Mouse (Mus musculus) Patski (cell line): ENCODE data around the gene Prlr. TPM values are rescaled to one million over a fixed set of nuclear protein-coding genes. Genes with fewer than 3 reads are reported as not detected.

Experiments used
- ATAC-seq: fragments of 100-300 bp; one replicate; pipeline ENCODE4 v1.8.0; 2021
- CTCF ChIA-PET: fragments of 350-600 bp; sonication (Branson Sonifier 250); formaldehyde crosslinking; loops from one replicate; lab custom pipeline; 2022; ENCODE audit warnings: inconsistent platforms; lab: Charles Lee
- POLR2A ChIA-PET: fragments of 350-600 bp; sonication (Branson Sonifier 250); formaldehyde crosslinking; loops from one replicate; lab custom pipeline; 2022; ENCODE audit warnings: antibody characterized with exemption, inconsistent platforms; lab: Charles Lee
- DNase-seq: peaks from one replicate; pipeline ENCODE4 v3.0.0-alpha.2; 2011; ENCODE audit warnings: low read depth, low spot score
- H3K27me3 ChIP-seq: fragments of 371-371 bp; one replicate; pipeline ENCODE4 v1.5.1; 2021
- CTCF ChIP-seq: fragments of 100-300 bp; IDR thresholded peaks from one replicate; pipeline ENCODE4 v1.5.1; 2021
- in situ Hi-C: fragments of 300-500 bp; cut with MboI; formaldehyde crosslinking; loops from 3 replicates; pipeline ENCODE4 v1.11.1; 2018; ENCODE audit warnings: low pct_unique_long_range_greater_than_20kb, mixed read lengths
- polyA plus RNA-seq: library from polyadenylated mRNA; unstranded; gene quantifications from one replicate; pipeline ENCODE4 v1.2.3, GENCODE M21; 2021

Gene Prlr
- polyA plus RNA-seq, 1 experiment from 2014 or later: not detected

DNA sequence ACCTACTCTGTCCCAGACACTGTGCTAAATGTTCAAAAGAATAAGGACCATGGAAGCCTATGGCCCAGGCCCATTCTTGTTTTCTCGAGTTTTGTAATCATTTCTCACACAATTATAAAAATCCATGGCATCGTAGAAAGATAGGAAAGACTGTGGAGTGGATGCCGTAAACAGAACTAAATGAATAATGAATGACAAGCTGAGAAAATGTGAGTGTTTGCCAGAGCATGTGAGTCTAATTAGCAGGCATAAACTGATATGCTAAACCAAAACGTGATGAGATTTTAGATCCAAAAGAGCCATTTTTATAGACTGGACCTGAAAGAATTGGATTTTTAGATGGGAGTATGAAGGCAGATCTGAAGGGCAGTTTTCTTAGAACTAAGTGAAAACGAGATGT, 87.8 kb downstream of the Prlr start:
- ChIA-PET CTCF (no interaction called here), POLR2A (no interaction called here)
- ATAC-seq: no peak
- in situ Hi-C loops: no loop called here
- TF ChIP-seq CTCF: no peak
- peaks cover 22% of the 10 kb centered on the region for H3K27me3 ChIP-seq
- no peak for DNase-seq

GRCm38 (mm10) chr15:10267251-10267650, 90.2 kb downstream of the Prlr start:
- ATAC-seq: no peak
- in situ Hi-C loops: no loop called here
- POLR2A ChIA-PET: interaction anchor here (1.4 kb wide), 1 partner anchor 32 kb away, joined by 3 read pairs; no protein-coding TSS in a partner anchor

DNA sequence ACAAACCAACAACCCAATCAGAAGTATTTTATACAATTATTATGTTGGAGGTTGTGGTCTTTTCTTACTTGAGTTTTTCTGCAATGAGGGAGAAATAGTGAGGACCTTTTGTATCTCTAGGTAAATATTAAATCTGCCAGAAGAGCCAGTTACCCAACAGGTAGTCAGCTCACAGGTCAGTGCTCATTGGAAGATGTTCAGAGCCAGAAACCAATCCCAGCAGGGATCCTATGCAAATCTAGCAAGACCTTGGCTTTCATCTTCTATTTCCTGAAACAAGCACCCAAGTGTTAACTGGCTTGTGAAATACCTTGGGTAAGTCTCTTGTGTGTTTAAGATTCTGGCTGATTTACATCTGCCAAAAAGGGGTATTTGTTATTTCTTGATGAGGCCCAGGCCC, 99.3 kb downstream of the Prlr start:
- DNase-seq (no peak), ATAC-seq (no peak)
- no peak for TF ChIP-seq CTCF
- peaks cover 4% of the 10 kb centered on the region for H3K27me3 ChIP-seq
- POLR2A ChIA-PET: no interaction called here
- in situ Hi-C loops: no loop called here
- CTCF ChIA-PET: no interaction called here

More at GRCm38 (mm10) chr15:10267251-10267650, 90.2 kb downstream of the Prlr start:
- H3K27me3 ChIP-seq: peaks cover 22% of the 10 kb centered on the region
- DNase-seq: no peak
- CTCF ChIA-PET: no interaction called here
- no peak for TF ChIP-seq CTCF

- DNase-seq: no peak
- peaks cover 4% of the 10 kb centered on the region for H3K27me3 ChIP-seq
- CTCF ChIA-PET: no interaction called here
- TF ChIP-seq CTCF: no peak
- POLR2A ChIA-PET: no interaction called here
- in situ Hi-C loops: no loop called here
- no peak for ATAC-seq
Observed at GRCm38 (mm10) chr15:10277461-10277860, 100.4 kb downstream of the Prlr start.

DNA sequence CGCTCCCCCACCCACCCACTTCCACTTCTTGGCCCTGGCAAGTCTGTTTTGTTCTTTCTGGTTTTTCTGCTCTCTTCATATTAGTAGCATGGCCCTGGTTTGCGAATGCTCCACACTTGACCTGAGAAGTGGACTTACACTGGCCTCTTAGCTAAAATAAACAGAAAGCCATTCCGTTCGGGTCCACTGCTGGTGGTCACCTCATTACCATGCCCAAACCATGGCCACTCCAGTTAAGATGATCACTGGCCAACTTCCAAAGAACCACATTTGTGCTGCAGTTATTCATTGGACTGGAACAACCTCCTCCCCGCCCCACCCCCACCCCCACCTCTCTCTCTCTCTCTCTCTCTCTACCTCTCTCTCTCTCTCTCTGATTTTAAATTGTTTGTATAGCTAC, 104.5 kb downstream of the Prlr start:
- CTCF ChIA-PET: no interaction called here
- peaks cover 8% of the 10 kb centered on the region for H3K27me3 ChIP-seq
- TF ChIP-seq CTCF: no peak
- POLR2A ChIA-PET: no interaction called here
- DNase-seq (no peak), ATAC-seq (no peak)
- in situ Hi-C loops: no loop called here

GRCm38 (mm10) chr15:10283661-10284060, 106.6 kb downstream of the Prlr start:
- ATAC-seq (no peak), DNase-seq (no peak)
- in situ Hi-C loops: no loop called here
- CTCF ChIA-PET: no interaction called here
- TF ChIP-seq CTCF: no peak
- H3K27me3 ChIP-seq: peaks cover 8% of the 10 kb centered on the region
- POLR2A ChIA-PET: no interaction called here

DNA sequence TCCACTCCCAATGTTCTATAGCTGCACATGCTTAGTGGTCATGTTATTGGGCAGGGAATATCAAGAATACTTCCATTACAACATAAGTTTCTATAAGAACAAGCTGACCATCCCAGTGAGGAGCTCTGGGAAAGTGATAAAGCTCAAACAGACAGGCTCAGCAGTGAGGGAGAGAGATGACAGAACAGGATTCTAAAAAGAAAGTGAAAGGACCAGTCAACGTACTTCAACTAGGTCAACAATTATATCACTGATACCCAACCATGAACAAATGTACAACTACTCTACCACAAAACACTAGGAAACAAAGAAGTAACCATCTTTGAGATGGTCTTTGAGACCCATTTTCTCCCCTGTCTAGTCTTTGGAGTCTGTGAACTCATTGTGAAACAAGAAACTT, 119.5 kb downstream of the Prlr start:
- ChIA-PET CTCF (interaction anchor here (1.3 to 1.7 kb wide), 2 partner anchors 9 to 14 kb away, joined by 3 to 4 read pairs; no protein-coding TSS in a partner anchor), POLR2A (no interaction called here)
- in situ Hi-C loops: no loop called here
- no peaks in the 10 kb centered on the region for H3K27me3 ChIP-seq
- TF ChIP-seq CTCF: no peak
- no peak for ATAC-seq
- DNase-seq: no peak

GRCm38 (mm10) chr15:10298058-10298457, 121.0 kb downstream of the Prlr start:
- ChIA-PET POLR2A (no interaction called here), CTCF (no interaction called here)
- DNase-seq: no peak
- in situ Hi-C loops: no loop called here
- TF ChIP-seq CTCF: no peak
- no peak for ATAC-seq
- no peaks in the 10 kb centered on the region for H3K27me3 ChIP-seq

GRCm38 (mm10) chr15:10299467-10299866, 122.4 kb downstream of the Prlr start:
- H3K27me3 ChIP-seq: peaks cover 8% of the 10 kb centered on the region
- ATAC-seq: no peak
- in situ Hi-C loops: no loop called here
- DNase-seq: no peak
- CTCF ChIA-PET: no interaction called here
- POLR2A ChIA-PET: no interaction called here
- no peak for TF ChIP-seq CTCF

DNA sequence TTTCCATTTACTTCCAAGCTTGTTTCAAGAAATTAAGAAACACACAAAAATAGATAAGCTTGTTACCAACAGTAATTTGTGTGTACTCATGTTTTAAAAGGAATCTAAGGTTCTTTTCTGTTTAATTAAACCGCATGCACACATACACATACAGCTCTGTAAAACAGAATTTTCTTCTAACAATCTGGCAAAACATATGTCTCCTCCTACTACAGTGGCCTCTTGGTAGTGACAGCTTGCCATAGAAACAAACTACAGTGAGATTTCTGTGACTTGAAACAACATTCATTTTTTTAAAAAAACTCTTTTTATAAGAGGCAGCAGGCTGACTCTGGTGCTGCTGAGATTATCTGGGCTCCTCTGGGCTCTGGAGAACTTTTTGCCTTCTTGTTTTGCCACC, 129.4 kb downstream of the Prlr start:
- ATAC-seq: no peak
- TF ChIP-seq CTCF: no peak
- CTCF ChIA-PET: interaction anchor here (1.4 kb wide), 1 partner anchor 10 kb away, joined by 4 read pairs; no protein-coding TSS in a partner anchor

DNA sequence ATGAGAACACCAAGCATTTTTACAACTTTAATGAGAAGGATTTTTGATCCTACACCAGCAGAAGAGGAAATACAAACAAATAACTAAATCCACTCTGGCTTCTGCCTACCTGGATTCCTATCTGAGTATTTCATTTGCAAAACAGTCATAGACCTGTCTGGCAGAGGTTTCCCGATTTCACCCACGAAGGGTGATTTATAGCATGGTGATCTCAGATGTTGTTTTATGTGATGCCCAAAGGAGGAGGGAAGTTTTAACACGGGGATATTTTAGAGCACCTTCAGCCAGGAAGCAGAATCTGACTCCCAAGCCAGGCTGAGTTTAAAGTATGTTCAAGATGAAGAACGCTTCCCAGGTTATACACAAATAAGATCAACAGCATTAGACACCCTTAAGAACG, 134.8 kb downstream of the Prlr start:
- in situ Hi-C loops: loop anchor here (5.0 to 10.0 kb wide), 2 partner anchors 855 to 1197 kb away; no protein-coding TSS in a partner anchor
- DNase-seq: no peak
- POLR2A ChIA-PET: no interaction called here
- CTCF ChIA-PET: no interaction called here
- TF ChIP-seq CTCF: no peak
- no peak for ATAC-seq
- peaks cover 9% of the 10 kb centered on the region for H3K27me3 ChIP-seq

More for the DNA sequence above, 129.4 kb downstream of the Prlr start:
- no peak for DNase-seq
- POLR2A ChIA-PET: no interaction called here
- peaks cover 12% of the 10 kb centered on the region for H3K27me3 ChIP-seq
- in situ Hi-C loops: no loop called here
